Mouse (Mus musculus): ENCODE measurements around the gene Trim8. TPM values are rescaled to one million over a fixed set of nuclear protein-coding genes. Genes with fewer than 3 reads are reported as not detected.

Trim8 gene
- total RNA-seq, 2 experiments from 2014 or later: 37.3 to 40.6 TPM

Other genes starting within 250 kb of the Trim8 start
- 10 to 100 TPM; 17.2 to 18.8 TPM for gene Nfkb2, start 197.4 kb upstream of the Trim8 start, total RNA-seq (2021)
- gene Psd, start 174.5 kb upstream of the Trim8 start, total RNA-seq (2021): 1 to 10 TPM; 1.2 to 1.3 TPM
- gene Fbxl15, start 173.5 kb upstream of the Trim8 start, total RNA-seq (2021): 1 to 10 TPM; 5.2 to 6.0 TPM
- 10 to 100 TPM; 80.9 to 87.7 TPM for gene Cuedc2, start 163.0 kb upstream of the Trim8 start, total RNA-seq (2021)
- 1 to 10 TPM; 1.9 to 2.3 TPM for gene Mfsd13a, start 160.6 kb upstream of the Trim8 start, total RNA-seq (2021)
- under 1 TPM; 0.36 to 0.70 TPM for gene 2310034G01Rik, start 151.4 kb upstream of the Trim8 start, total RNA-seq (2021)
- 10 to 100 TPM; 89.3 to 94.8 TPM for gene Actr1a, start 106.0 kb upstream of the Trim8 start, total RNA-seq (2021)
- gene Sufu, start 104.8 kb upstream of the Trim8 start, total RNA-seq (2021): 10 to 100 TPM; 12.0 to 12.6 TPM
- gene Arl3, start 71.5 kb downstream of the Trim8 start, total RNA-seq (2021): 10 to 100 TPM; 33.2 to 37.0 TPM
- 1 to 10 TPM; 3.1 to 4.2 TPM for gene Sfxn2, start 71.7 kb downstream of the Trim8 start, total RNA-seq (2021)
- 10 to 100 TPM; 48.5 to 54.4 TPM for gene Wbp1l, start 97.4 kb downstream of the Trim8 start, total RNA-seq (2021)
- not detected for gene Cyp17a1, start 171.5 kb downstream of the Trim8 start, total RNA-seq (2021)
- 1 to 10 TPM; 7.8 to 8.8 TPM for gene Borcs7, start 188.2 kb downstream of the Trim8 start, total RNA-seq (2021)
- gene As3mt, start 205.8 kb downstream of the Trim8 start, total RNA-seq (2021): 10 to 100 TPM; 93.3 to 97.2 TPM

Data from heart, postnatal 25 days (tissue).